ENCODE assay signal across 8 mouse cellular contexts in the genomic region with DNA sequence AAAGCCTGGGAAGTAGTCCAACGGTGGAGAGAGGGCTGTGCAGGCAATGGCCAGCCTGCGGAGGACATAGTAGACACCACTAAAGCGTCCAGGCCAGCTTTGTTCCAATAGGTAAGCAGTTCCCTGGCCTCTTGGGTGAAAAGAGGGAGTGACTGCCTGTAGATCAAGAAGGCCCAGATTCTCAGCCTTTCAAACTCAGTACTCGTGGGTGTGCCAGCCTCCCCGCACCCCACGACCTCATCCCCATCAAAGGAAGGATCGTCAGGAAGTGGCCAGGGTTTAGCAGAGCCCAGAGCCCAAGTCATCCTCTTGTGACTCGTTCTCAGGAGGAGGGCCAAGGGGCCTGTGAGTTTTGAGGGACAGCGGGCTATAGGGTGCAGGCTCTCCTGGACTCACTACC. TPM values are rescaled to one million over a fixed set of nuclear protein-coding genes. Genes with fewer than 3 reads are reported as not detected.
DNase-seq lines count a peak whose midpoint lies in the region; ATAC-seq and TF ChIP-seq lines count a peak whose summit lies in the region.

No protein-coding gene starts in this region.

- peak overlapping the region; percentile 94 for H3K4me2 ChIP-seq in lung, postnatal 0 days (replicated peaks; ENCODE audit: low read depth, low read length)
- H3K4me2 ChIP-seq in stomach, embryonic 15.5 days = peak overlapping the region; percentile 85

- WGBS in cerebellum, adult 2 months = 44% methylated on average over 9 of the region's 9 CpGs
- WGBS in lung, postnatal 0 days = 56% methylated on average over 9 of the region's 9 CpGs
- WGBS in limb, embryonic 10.5 days = 74% methylated on average over 9 of the region's 9 CpGs
- WGBS in stomach, embryonic 15.5 days = 71% methylated on average over 9 of the region's 9 CpGs

- no peak overlapping the region for H3K27ac ChIP-seq in cerebellum, adult 2 months (ENCODE audit: insufficient read depth, low read length)
- H3K27ac ChIP-seq in lung, postnatal 0 days (ENCODE audit: low read length) = no peak overlapping the region
- peak overlapping the region; percentile 99 for H3K27ac ChIP-seq in limb, embryonic 10.5 days
- H3K27ac ChIP-seq in stomach, embryonic 15.5 days = no peak overlapping the region

- no peaks in the 10 kb centered on the region for H3K9me3 ChIP-seq in lung, postnatal 0 days (ENCODE audit: low read length)
- H3K9me3 ChIP-seq in limb, embryonic 10.5 days (replicated peaks) = no peaks in the 10 kb centered on the region
- H3K9me3 ChIP-seq in stomach, embryonic 15.5 days = no peaks in the 10 kb centered on the region

- H3K36me3 ChIP-seq in lung, postnatal 0 days (ENCODE audit: insufficient read depth, low read length) = no peaks in the 10 kb centered on the region
- peaks cover 50% of the 10 kb centered on the region for H3K36me3 ChIP-seq in limb, embryonic 10.5 days
- H3K36me3 ChIP-seq in stomach, embryonic 15.5 days = no peaks in the 10 kb centered on the region

- TF ChIP-seq CTCF in cerebellum, adult 2 months (IDR thresholded peaks at IDR 0.05; ENCODE audit: borderline replicate concordance, insufficient read depth, low read depth, low read length) = no peak
- no peak for TF ChIP-seq CTCF in lung, postnatal 0 days (IDR thresholded peaks at IDR 0.05)

- TF ChIP-seq POLR2A in cerebellum, adult 2 months (IDR thresholded peaks at IDR 0.05; ENCODE audit: borderline replicate concordance, insufficient read depth, low read length) = no peak

- DNase-seq in cerebellum, adult 2 months = no peak
- no peak for DNase-seq in cerebellum, postnatal 36 days
- DNase-seq in lung, postnatal 0 days (ENCODE audit: low spot score) = no peak
- no peak for DNase-seq in lung, postnatal 4 days
- DNase-seq in limb, embryonic 10.5 days (ENCODE audit: low spot score) = no peak
- no peak for DNase-seq in spleen, postnatal 10 days (ENCODE audit: low spot score in 2 of 2)
- no peak for DNase-seq in cerebellum, adult 18-20 months

- H3K27me3 ChIP-seq in cerebellum, adult 2 months (ENCODE audit: control insufficient read depth, insufficient read depth, low read length) = no peaks in the 10 kb centered on the region
- no peaks in the 10 kb centered on the region for H3K27me3 ChIP-seq in lung, postnatal 0 days (replicated peaks; ENCODE audit: insufficient read depth, low read length)
- no peaks in the 10 kb centered on the region for H3K27me3 ChIP-seq in limb, embryonic 10.5 days (ENCODE audit: low read depth, poor library complexity, severe bottlenecking)
- no peaks in the 10 kb centered on the region for H3K27me3 ChIP-seq in stomach, embryonic 15.5 days (replicated peaks)

- no peak overlapping the region for H3K9ac ChIP-seq in lung, postnatal 0 days (replicated peaks; ENCODE audit: low read depth)
- no peak overlapping the region for H3K9ac ChIP-seq in stomach, embryonic 15.5 days

- peaks cover 8% of the 10 kb centered on the region; the same call in 1 of the 2 replicates for H3K4me1 ChIP-seq in cerebellum, adult 2 months (ENCODE audit: control insufficient read depth, insufficient read depth, low read length)
- H3K4me1 ChIP-seq in lung, postnatal 0 days (ENCODE audit: insufficient read depth, low read depth, low read length) = peaks cover 3% of the 10 kb centered on the region; the same call in 1 of the 2 replicates
- peaks cover 24% of the 10 kb centered on the region for H3K4me1 ChIP-seq in limb, embryonic 10.5 days
- peaks cover 15% of the 10 kb centered on the region for H3K4me1 ChIP-seq in stomach, embryonic 15.5 days

- no peak for ATAC-seq in lung, postnatal 0 days
- no peak for ATAC-seq in stomach, embryonic 15.5 days (ENCODE audit: insufficient read depth, low FRiP score, low read depth)

- H3K4me3 ChIP-seq in cerebellum, adult 2 months (replicated peaks; ENCODE audit: insufficient read depth, low read depth, low read length) = peak overlapping the region; percentile 51
- no peak overlapping the region for H3K4me3 ChIP-seq in lung, postnatal 0 days (ENCODE audit: low read depth, low read length)
- H3K4me3 ChIP-seq in limb, embryonic 10.5 days = peak overlapping the region; percentile 98
- H3K4me3 ChIP-seq in stomach, embryonic 15.5 days (replicated peaks) = peak overlapping the region; percentile 83

- TF ChIP-seq EP300 in lung, postnatal 0 days (IDR thresholded peaks at IDR 0.05) = no peak

RNA-seq across cellular contexts. Expression of a gene that starts 1.1 kb away (rescaled TPM):
- 37.1 and 38.2 TPM in 2 replicates for polyA plus RNA-seq in cerebellum, adult 2 months (2012; rRNA removed)
- polyA plus RNA-seq in lung, postnatal 0 days (2015; fragmentation: Nextera tagmentation; extraction: Ambion mirVana) = 9.1 and 11.5 TPM in 2 replicates
- polyA plus RNA-seq in limb, embryonic 10.5 days (2016; fragmentation: Nextera tagmentation; extraction: Ambion mirVana) = 40.2 and 46.3 TPM in 2 replicates
- 37.2 and 39.2 TPM in 2 replicates for polyA plus RNA-seq in stomach, embryonic 15.5 days (2015; fragmentation: Nextera tagmentation; extraction: Ambion mirVana)
